Mouse (Mus musculus) yolk sac, embryonic 10.5 days (tissue): Measurements from ENCODE around the gene Cntnap5b.
A peak's percentile ranks its signal among the peaks of the same experiment; 100 is the strongest.

Experiments used
- DNase-seq: peaks from one replicate; pipeline ENCODE4 v3.0.0-alpha.2; 2017; ENCODE audit warnings: low spot score

Cntnap5b gene

DNA sequence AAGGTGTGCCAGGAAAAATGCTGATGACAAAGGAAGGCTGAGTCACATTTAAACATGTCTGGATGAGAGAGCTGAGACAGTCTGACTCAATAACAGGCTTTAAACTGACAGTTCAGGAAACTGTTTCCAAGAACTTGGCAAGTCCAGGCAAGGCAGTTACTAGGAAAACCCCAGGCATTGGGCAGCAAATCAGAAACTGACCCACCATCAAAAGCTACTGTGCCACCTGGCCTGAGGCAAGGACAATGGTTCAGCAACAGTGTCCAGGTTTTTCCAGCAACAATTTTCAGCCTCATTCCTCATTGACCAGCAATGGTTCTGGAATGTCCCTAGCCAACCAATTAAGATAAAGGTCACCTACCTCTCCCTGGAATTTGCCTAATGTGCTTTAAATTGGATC lies 399.0 kb downstream of the Cntnap5b start:
- no peak for DNase-seq

DNA sequence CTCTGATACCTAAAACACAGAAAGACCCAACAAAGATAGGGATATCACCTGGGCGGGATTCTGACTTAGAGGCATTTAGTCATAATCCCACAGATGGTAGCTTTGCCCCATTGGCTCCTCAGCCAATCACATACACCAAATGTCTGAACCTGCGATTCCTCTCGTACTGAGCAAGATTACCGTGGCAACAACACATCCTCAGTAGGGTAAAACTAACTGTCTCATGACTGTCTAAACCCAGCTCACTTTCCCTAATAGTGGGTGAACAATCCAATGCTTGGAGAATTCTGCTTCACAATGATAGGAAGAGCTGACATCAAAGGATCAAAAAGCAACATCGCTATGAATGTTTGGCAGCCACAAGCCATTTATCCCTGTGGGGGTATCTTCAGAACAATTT lies 407.5 kb downstream of the Cntnap5b start:
- peak; percentile 91 for DNase-seq

DNA sequence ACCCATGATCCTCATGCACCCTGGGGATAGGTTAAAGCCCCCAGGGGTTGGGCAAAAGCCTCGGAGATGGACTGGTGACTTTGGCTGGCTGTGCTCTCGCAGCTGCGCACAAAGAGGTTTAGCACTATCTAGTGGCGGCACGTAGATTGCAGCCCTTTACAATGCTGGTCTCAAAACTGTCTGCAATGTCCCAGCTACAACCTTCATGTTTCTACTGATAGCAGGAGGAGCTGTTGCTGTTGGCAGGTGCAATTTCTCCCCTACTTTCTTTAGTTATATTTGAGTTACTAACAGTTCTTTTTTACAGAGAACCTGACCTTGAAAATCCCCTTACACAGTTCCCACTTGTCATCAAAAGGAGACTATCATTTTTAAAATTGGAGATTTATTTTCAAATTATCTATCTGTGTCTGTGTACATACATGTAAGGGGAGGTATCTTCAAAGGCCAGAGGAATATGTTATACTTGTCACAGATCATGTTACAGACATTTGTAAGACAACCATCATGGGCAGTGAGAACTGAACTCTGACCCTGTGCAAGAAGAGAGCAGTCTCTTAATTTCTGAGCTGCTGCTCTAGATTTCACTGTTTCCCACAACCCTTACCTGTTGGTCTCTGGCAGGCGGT lies 459.5 kb downstream of the Cntnap5b start:
- DNase-seq: peak; percentile 6

DNA sequence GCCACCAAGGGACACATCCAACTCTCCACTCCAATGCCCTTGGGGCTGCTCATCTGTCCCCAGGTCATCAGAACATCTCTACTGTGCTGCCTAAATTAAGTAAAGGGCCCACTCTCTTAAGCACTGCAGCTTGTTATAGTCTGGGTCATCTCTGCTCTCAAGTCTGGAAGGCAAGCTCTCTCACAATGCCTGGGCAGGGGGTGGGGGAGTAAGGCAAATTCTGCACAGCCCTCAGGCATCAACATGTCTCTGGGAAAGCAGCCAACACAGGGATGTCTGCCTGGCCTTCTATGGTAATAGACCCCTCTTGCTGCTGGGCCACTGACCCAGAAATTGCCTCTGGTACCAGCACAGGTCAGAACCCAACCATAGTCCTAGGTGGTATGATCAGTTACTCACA lies 479.4 kb downstream of the Cntnap5b start:
- DNase-seq: no peak

DNA sequence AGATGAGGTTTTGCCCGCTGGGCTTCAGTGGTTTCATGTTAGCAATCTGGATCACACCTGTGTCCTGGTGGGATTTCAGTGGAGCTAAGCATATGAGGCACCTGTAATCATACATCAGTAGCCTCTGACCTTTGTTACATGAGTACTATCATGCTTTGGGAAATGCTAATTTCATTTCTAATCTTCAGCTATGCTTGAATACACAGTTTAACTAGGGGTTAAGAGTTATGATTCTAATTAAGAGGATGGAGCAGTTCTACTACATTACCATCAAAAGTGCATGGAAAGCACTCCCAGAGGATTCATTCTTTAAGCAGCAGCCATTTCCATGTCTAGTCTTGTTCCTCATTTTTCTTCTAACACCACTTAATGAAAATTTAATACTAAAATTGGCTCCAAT lies 538.1 kb downstream of the Cntnap5b start:
- no peak for DNase-seq

DNA sequence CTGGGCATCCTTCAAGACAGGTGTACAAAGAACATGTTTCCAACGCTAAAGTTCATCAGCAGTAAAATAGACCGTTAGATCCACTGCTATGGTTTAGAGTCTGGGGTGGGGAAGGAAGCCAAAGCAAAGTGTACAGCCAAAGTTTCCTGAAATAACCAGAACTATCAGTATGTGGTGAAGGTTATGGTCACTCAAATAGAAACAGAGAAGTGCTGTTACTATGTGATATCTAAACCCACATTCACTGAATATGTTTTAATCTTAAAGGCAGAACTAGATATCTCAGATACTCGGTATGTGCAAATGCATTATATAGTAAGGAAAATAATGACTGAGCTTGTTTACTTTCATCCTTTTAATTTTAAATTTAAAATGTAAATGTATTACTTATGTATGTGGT lies 558.5 kb downstream of the Cntnap5b start:
- DNase-seq: no peak

DNA sequence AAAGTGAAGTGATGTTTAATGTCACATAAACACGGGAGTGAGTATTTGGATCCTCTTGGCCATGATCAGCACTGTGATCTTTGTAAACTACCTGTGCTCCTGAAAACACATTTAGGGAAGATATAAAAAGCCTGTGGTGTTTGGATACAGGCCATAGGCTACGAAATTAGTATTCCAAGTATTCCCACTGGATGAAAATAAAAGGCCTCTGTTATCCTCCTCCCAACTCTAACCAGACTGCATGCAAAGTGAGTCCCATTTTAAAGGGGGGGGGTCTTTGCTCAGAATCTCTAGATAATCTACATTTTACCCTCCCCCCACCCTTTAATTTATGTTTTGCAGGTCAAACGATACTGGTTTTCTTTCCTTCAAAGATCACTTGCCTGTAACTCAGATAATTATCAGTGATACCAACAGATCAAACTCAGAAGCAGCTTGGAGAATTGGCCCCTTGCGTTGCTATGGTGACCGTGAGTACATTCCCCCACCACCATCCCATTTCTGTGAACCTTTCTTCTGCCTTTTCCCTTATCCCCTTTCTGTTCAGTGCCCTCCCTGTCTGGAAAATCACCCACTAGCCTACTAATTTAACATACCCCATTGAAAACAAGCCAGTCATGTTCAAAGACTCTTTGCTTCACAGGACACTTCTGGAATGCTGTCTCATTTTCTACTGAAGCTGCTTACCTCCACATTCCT lies 597.0 kb downstream of the Cntnap5b start:
- DNase-seq: no peak

DNA sequence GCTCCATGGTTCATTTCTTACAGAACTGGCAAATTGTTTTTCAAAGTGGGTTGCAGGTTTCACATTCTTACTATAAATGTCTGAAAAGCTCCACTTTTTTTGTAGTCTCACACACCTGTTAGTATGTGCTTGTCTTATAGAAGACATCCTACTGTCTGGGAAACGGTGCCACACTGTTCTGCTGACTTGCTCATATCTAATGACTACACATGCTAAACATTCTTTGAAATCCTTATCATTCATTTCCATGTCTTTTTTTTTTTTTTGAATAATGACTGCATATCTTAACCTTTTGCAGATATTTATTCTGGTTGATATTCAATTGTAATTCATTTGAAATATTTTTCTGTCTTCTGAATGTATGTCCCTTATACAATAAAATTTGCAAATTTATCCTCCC lies 613.7 kb downstream of the Cntnap5b start:
- DNase-seq: no peak

DNA sequence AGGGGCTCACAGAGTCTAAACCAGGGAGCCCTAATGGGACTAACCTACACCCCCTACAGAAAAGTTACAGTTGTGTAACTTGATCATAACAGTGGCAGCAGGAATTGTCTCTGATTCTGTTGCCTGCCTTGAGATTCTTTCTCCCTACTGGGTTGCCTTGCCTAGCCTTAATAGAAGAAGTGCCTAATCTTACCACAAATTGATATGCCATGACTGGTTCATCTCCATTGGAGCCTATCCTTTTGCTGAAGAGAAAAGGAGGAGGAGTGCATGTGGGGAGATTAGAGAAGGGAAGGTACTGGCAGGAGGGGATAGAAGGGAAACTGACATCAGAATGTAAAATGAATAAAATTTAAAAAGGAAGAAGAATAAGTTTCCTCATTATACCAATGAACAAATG lies 621.5 kb downstream of the Cntnap5b start:
- DNase-seq: no peak

DNA sequence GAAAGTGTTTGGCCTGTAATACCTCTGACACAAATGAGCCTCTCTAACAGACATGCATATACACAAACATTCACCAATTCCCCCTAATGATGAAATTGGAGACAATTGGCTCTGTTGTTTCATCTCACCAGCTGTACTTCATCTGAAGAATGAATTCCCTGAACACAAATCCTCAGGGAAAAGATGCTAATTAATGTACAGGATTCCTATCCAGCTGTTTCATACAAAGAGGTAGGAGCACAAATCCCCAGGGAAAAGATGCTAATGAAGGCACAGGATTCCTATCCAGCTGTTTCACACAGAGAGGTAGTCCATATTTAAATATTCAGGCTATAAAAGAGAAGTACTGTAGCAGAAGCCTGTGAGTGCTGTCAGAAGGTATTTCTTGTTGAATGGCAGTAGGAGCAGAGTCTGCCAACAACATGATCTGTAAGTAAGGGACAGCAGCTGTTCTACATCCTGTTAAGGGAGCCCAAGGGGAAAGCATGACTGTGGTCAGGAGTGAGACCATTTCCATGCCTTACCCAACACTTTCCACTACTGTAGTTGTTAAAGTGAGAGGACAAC lies 644.2 kb downstream of the Cntnap5b start:
- no peak for DNase-seq

DNA sequence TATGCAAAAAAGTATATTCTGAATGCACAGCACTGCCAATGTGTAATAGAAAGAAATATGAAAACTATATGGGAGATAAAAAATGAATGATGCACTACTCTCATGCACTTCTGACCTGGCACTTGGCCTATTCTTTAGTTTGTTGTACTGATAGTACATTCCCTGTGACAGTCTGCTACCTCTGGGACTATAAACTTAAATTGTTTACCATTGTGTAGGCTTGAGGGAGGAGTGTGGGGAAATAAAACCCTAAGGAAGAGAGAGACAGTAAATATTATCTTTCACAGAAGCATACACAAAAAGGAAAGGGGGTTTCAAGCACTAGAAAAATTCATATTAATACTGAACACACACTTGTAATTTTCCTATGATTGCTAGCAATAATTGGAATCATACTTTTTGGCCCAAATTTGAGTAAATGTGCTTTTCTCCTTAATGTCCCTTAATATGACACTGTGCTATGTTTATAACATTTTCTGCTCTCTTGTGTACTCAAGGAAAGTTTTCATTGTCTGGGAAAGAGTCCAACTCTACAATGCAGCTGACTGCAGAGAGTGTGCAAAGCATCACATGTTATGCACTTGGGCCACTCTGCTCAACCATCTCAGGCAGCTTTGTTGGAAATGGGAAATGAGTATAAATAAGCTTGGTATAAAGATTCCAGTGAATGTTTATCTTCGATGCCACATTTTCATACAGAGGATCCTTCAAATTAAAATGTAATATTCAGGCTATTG lies 657.6 kb downstream of the Cntnap5b start:
- no peak for DNase-seq

DNA sequence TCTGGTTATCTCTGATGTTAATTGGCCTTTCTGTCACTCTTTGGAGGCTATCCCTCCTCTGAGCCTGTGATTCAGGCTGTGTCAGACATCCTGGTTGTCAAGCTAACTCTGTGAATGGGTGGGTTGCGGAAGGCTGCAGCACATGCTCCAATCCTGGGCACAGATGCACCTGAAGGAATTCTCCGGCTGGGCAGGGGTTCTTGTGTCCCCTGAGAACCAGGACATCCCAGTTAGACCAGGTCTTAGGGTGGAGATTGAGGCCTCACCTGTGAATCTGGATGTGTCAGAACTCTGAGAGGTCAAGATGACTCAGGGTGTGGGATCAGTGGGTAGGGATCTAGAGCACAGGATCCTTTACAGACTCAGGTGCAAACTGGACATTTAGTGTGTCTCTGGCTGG lies 691.3 kb downstream of the Cntnap5b start:
- DNase-seq: no peak

DNA sequence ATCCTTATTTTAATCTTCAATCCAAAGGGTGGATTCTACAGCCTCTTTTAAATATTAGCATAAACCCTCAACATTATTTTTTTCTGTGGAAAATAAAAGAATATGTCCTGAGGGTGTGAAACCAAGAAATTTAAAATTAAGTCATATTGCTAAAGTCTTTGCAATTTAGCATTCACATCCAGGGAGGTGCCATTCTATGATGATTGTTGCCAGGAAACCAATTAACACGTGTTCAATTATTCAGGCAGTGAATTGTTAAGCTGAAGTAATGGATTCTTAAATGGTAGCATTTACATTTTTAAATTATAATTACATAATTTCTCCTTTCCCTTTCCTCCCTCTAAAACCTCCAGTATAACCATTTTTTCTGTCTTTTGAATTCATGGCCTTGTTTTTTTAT lies 692.7 kb downstream of the Cntnap5b start:
- DNase-seq: no peak

DNA sequence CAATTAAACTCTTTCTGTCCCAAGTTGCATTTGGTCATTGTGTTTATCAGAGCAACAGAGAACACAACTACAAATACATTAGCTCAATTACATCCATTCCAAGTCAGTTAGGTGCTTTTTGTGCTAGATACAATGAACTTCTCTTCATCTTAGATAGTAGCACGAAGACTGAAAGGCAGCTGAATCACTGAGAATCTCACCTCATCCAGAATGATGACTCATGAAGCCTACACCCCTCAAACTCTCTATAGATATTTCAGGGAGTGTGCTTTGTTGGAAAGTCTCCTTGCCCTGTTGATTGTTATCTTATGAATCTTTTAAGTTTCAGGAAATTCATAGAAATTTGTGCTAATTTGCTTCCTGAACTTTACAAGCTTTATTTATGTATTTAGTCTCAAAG lies 695.0 kb downstream of the Cntnap5b start:
- DNase-seq: no peak

DNA sequence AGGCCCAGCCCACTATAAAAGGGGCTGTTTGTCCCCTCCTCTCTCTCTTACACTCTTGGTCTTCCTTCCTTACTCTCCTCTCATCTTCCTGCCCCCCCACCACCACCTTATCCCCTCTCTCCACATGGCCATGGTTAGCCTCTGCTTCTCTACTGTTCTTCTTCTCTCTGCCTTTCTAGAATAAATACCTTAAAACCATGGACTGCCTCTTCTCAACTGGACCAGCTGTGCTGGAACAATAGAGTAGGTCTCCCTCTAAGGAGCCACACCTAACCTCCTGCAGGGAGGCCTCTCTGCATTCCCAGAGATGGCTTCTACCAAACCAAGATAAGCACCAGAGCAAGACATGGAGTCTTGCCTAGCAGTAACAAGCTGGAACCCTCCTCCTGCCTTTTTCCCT lies 737.3 kb downstream of the Cntnap5b start:
- DNase-seq: no peak
